10 mouse cellular contexts compared by ENCODE assay signal in the genomic region with DNA sequence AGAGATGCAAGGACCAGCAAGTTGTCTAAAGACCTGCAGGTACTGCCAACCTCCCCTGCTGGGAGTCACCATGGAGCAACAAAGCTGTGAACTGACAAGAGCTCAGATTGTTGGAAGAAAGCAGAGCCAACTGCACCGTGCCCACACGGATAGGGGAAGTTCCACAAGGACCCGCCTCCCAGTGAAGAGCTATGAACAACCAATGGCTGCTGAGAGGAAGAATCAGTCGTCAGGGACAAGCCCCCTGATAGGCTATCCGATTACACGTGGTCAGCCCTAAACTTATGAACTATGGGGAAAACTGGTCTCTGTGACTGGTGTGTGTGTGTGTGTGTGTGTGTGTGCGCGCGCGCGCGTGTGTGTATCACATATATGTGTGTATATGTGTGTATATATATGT.
DNase-seq lines count a peak whose midpoint lies in the region; ATAC-seq and TF ChIP-seq lines count a peak whose summit lies in the region.
"Had no signal": no experiment of that assay in that cellular context is flagged by ENCODE, and none has a peak within 500 bp of the region (broad histone marks: within the 10 kb centered on the region; RNA-seq: fewer than 3 reads in every experiment).

No protein-coding gene starts in this region.

- TF ChIP-seq CTCF in ES-Bruce4 (IDR thresholded peaks at IDR 0.05; ENCODE audit: low read depth, low read length), result no peak

- peak overlapping the region; percentile 32 for H3K4me2 ChIP-seq in forebrain, embryonic 15.5 days (replicated peaks)

- 60% methylated on average over 12 of the region's 12 CpGs for WGBS in forebrain, embryonic 15.5 days
- WGBS in midbrain, embryonic 10.5 days, result 62% methylated on average over 12 of the region's 12 CpGs

- no peak overlapping the region for H3K27ac ChIP-seq in ES-Bruce4 (ENCODE audit: insufficient read depth, low read length)
- 0 out of 2 replicates have a peak overlapping the region, but pooled peaks have one; percentile 11 for H3K27ac ChIP-seq in forebrain, embryonic 15.5 days (replicated peaks)
- H3K27ac ChIP-seq in midbrain, embryonic 10.5 days (replicated peaks), result peak overlapping the region; percentile 63

- H3K9me3 ChIP-seq in ES-Bruce4 (replicated peaks; ENCODE audit: control insufficient read depth, insufficient read depth, low read length, poor library complexity, severe bottlenecking), result no peaks in the 10 kb centered on the region
- H3K9me3 ChIP-seq in forebrain, embryonic 15.5 days, result no peaks in the 10 kb centered on the region
- no peaks in the 10 kb centered on the region for H3K9me3 ChIP-seq in midbrain, embryonic 10.5 days (replicated peaks)

- peaks cover 5% of the 10 kb centered on the region for H3K4me1 ChIP-seq in ES-Bruce4 (ENCODE audit: control insufficient read depth, insufficient read depth, low read length)
- H3K4me1 ChIP-seq in forebrain, embryonic 15.5 days, result 0 out of 2 replicates have a peak, but pooled peaks cover 7% of the 10 kb centered on the region
- H3K4me1 ChIP-seq in midbrain, embryonic 10.5 days, result peaks cover 48% of the 10 kb centered on the region

- DNase-seq in R1 (ENCODE audit: low read depth, low spot score), result peak; percentile 80
- peak; percentile 28 for DNase-seq in midbrain, embryonic 10.5 days (ENCODE audit: low spot score)
- DNase-seq in layer of hippocampus, adult 9-10 months (ENCODE audit: low spot score), result no peak
- no peak for DNase-seq in right cerebral cortex, postnatal 25 days
- DNase-seq in heart, postnatal 25 days (ENCODE audit: low spot score), result no peak
- DNase-seq in gastrocnemius, postnatal 36 days, result no peak
- DNase-seq: kidney, adult 18-20 months; thymus, postnatal 4 days had no signal

- H3K4me3 ChIP-seq in ES-Bruce4 (ENCODE audit: low read depth, low read length), result peak overlapping the region; percentile 36
- H3K4me3 ChIP-seq in forebrain, embryonic 15.5 days, result peak overlapping the region; percentile 17; the same call in 1 of the 2 replicates
- peak overlapping the region; percentile 33 for H3K4me3 ChIP-seq in midbrain, embryonic 10.5 days

- no peak for TF ChIP-seq POLR2A in ES-Bruce4 (IDR thresholded peaks at IDR 0.05; ENCODE audit: insufficient read depth, low read length)

- no peak for TF ChIP-seq EP300 in ES-Bruce4 (IDR thresholded peaks at IDR 0.05; ENCODE audit: insufficient read depth, low read depth, low read length)

- H3K9ac ChIP-seq in ES-Bruce4 (ENCODE audit: low read depth, poor library complexity, severe bottlenecking), result no peak overlapping the region
- no peak overlapping the region for H3K9ac ChIP-seq in forebrain, embryonic 15.5 days (replicated peaks)

- ATAC-seq in forebrain, embryonic 15.5 days (replicated peaks), result no peak

- H3K27me3 ChIP-seq in ES-Bruce4 (ENCODE audit: control insufficient read depth, insufficient read depth, low read length, poor library complexity, severe bottlenecking), result no peaks in the 10 kb centered on the region
- H3K27me3 ChIP-seq in forebrain, embryonic 15.5 days, result no peaks in the 10 kb centered on the region
- H3K27me3 ChIP-seq in midbrain, embryonic 10.5 days (ENCODE audit: low read depth, poor library complexity, severe bottlenecking), result peaks cover 15% of the 10 kb centered on the region

- no peaks in the 10 kb centered on the region for H3K36me3 ChIP-seq in ES-Bruce4 (ENCODE audit: control insufficient read depth, insufficient read depth, low read length, poor library complexity, severe bottlenecking)
- no peaks in the 10 kb centered on the region for H3K36me3 ChIP-seq in forebrain, embryonic 15.5 days
- H3K36me3 ChIP-seq in midbrain, embryonic 10.5 days, result no peaks in the 10 kb centered on the region

- intact Hi-C loops in heart, postnatal 25 days (cut with DNase I), result no loop called here
- intact Hi-C loops in gastrocnemius, postnatal 36 days (cut with DNase I), result no loop called here

Comparison
In these comparisons a context has a peak if more than half of its experiments do, and no peak if none do; other contexts are left out.
1. DNase-seq: peak in R1 (single experiment) and midbrain, embryonic 10.5 days (single experiment); none in layer of hippocampus, adult 9-10 months (single experiment), right cerebral cortex, postnatal 25 days (single experiment), heart, postnatal 25 days (single experiment) and gastrocnemius, postnatal 36 days (0 of 2).
2. Peak in every context shown above with its lines, with median percentiles within 50 percentile points of each other: H3K4me3 ChIP-seq.